Mouse (Mus musculus) lung, postnatal 0 days (tissue): ENCODE data around the gene Grm1. TPM values are rescaled to one million over a fixed set of nuclear protein-coding genes. Genes with fewer than 3 reads are reported as not detected.

Source experiments
- ATAC-seq: fragments of 200-750 bp; cut with Nextera tagmentation; 2 replicates; pipeline ENCODE4 v1.8.0; 2017; ENCODE audit warnings: moderate library complexity
- DNase-seq: peaks from one replicate; pipeline ENCODE4 v3.0.0-alpha.2; 2016; ENCODE audit warnings: low spot score
- H3K27ac ChIP-seq: fragments of 300-500 bp; sonication (generic); 2 replicates; pipeline ENCODE4 v1.5.1; 2014; ENCODE audit warnings: antibody characterized with exemption, mild to moderate bottlenecking, low read length, mixed read lengths
- H3K27me3 ChIP-seq: fragments of 300-500 bp; sonication (generic); replicated peaks from 2 replicates; pipeline ENCODE4 v1.6.1; 2014; ENCODE audit warnings: low read length, mixed read lengths; ENCODE audit not compliant: insufficient read depth
- H3K36me3 ChIP-seq: fragments of 300-500 bp; sonication (generic); 2 replicates; pipeline ENCODE4 v1.6.1; 2014; ENCODE audit warnings: low read length, mixed read lengths; ENCODE audit not compliant: insufficient read depth
- H3K4me1 ChIP-seq: fragments of 300-500 bp; sonication (generic); 2 replicates; pipeline ENCODE4 v1.6.1; 2014; ENCODE audit warnings: antibody characterized with exemption, low read depth, low read length, mixed read lengths; ENCODE audit not compliant: insufficient read depth
- H3K4me2 ChIP-seq: fragments of 300-500 bp; sonication (generic); replicated peaks from 2 replicates; pipeline ENCODE4 v1.6.1; 2014; ENCODE audit warnings: low read depth, mild to moderate bottlenecking, low read length, moderate library complexity, mixed read lengths
- H3K4me3 ChIP-seq: fragments of 300-500 bp; sonication (generic); 2 replicates; pipeline ENCODE4 v1.5.1; 2014; ENCODE audit warnings: low read depth, low read length
- H3K9ac ChIP-seq: fragments of 300-500 bp; sonication (generic); replicated peaks from 2 replicates; pipeline ENCODE4 v1.6.1; 2014; ENCODE audit warnings: low read depth, mild to moderate bottlenecking
- H3K9me3 ChIP-seq: fragments of 300-500 bp; sonication (generic); 2 replicates; pipeline ENCODE4 v1.6.1; 2016; ENCODE audit warnings: low read length, mixed read lengths
- CTCF ChIP-seq: IDR thresholded peaks from 2 replicates; pipeline ENCODE4 v1.5.1; 2016; ENCODE audit warnings: antibody characterized with exemption, mild to moderate bottlenecking
- EP300 ChIP-seq: IDR thresholded peaks from 2 replicates; pipeline ENCODE4 v1.6.1; 2016; ENCODE audit warnings: antibody characterized with exemption, mild to moderate bottlenecking, control low read depth
- WGBS: fragments of 180-500 bp; shearing (Covaris S2); extraction: QIAGEN DNeasy Blood & Tissue Kit; methylation state at CpG from one replicate; pipeline ENCODE4 v1.1.7; 2014; 5-methylcytosine and 5-hydroxymethylcytosine counted together
- polyA plus RNA-seq: library from polyadenylated mRNA; unstranded; fragments of >200 nt; fragmentation: Nextera tagmentation; extraction: Ambion mirVana; gene quantifications from 2 replicates; pipeline ENCODE4 v1.2.1, GENCODE M21; 2015

Grm1 gene
- polyA plus RNA-seq, 1 experiment from 2014 or later: not detected

DNA sequence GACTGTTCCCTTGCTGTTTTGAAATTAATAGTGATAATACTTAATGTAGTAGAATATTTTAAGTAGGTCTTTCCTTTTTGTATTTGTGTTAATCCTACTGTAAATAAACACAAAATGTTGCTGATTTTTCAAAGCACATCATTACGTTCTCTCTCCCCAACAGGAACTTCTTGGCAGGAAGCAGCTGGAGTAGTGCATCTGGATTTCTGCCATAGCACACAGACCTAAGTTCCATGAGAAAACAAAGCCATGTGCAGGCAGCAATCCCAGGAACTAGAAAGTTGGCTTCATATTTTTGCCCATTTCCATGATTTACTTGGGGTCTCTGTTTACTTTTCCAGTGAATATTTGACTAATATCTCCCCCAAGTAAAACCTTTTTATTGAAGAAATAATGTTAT, 320.9 kb downstream of the Grm1 start:
- no peaks in the 10 kb centered on the region for H3K4me1 ChIP-seq
- WGBS: 26% methylated on average over 1 of the region's 1 CpGs
- peak; percentile 33 for DNase-seq

DNA sequence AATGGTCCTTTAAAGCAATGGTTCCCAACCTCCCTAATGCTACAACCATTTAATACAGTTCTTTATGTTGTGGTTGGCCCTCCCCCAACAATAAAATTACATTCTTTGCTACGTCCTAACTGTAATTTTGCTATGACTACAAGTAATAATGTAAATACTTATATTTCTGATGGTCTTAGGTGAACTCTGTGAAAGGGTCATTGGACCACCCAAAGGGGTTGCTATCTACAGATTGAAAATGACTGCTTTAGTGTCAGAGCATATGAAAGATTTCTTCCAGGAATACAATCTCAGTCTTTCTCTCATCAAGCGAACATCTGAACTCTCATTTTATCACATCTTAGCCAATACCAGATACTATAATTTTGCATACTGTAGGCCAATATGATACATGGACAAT, 321.4 kb downstream of the Grm1 start:
- no peak for TF ChIP-seq CTCF
- no peak for TF ChIP-seq EP300
- Histone ChIP-seq H3K4me3 (no peak overlapping the region), H3K36me3 (no peaks in the 10 kb centered on the region), H3K27me3 (no peaks in the 10 kb centered on the region), H3K4me1 (no peaks in the 10 kb centered on the region), H3K27ac (no peak overlapping the region), H3K9me3 (no peaks in the 10 kb centered on the region), H3K9ac (no peak overlapping the region), H3K4me2 (no peak overlapping the region)
- no peak for DNase-seq
- ATAC-seq: no peak
- WGBS: 50% methylated on average over 2 of the region's 2 CpGs

More for the DNA sequence above, 320.9 kb downstream of the Grm1 start:
- Histone ChIP-seq H3K27ac (no peak overlapping the region), H3K4me2 (no peak overlapping the region), H3K36me3 (no peaks in the 10 kb centered on the region), H3K9ac (no peak overlapping the region), H3K27me3 (no peaks in the 10 kb centered on the region), H3K4me3 (no peak overlapping the region), H3K9me3 (no peaks in the 10 kb centered on the region)
- TF ChIP-seq EP300: no peak
- TF ChIP-seq CTCF: no peak
- ATAC-seq: no peak

- H3K4me1 ChIP-seq: no peaks in the 10 kb centered on the region
- 81% methylated on average over 1 of the region's 1 CpGs for WGBS
- no peaks in the 10 kb centered on the region for H3K36me3 ChIP-seq
- no peak for ATAC-seq
- no peak overlapping the region for H3K4me3 ChIP-seq
- TF ChIP-seq EP300 (no peak), CTCF (no peak)
- H3K4me2 ChIP-seq: no peak overlapping the region
- no peak overlapping the region for H3K27ac ChIP-seq
- no peak overlapping the region for H3K9ac ChIP-seq
- no peak for DNase-seq
- no peaks in the 10 kb centered on the region for H3K9me3 ChIP-seq
- H3K27me3 ChIP-seq: no peaks in the 10 kb centered on the region
Measured at GRCm38 (mm10) chr10:10751033-10751432, 331.1 kb downstream of the Grm1 start.

DNA sequence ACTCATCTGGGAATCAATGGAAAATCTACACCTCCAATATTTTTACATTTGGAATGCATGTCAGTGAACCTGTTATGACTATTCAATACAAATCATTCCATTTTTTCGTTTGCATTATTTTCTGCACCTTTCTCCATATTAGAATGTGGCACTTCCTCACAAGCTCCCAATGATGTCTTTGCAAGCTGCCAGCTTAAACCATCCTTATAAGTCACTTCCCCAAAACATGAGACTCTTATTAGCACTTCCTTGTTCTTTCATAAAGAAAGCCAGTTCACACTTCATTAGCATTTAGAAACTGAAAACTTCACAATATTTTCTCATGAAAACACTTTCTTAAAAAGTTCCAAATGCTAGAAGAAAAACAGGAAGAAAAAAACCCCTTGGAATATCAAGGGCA, 338.1 kb downstream of the Grm1 start:
- 34% methylated on average over 1 of the region's 1 CpGs for WGBS
- no peak for ATAC-seq
- TF ChIP-seq CTCF (no peak), EP300 (no peak)

DNA sequence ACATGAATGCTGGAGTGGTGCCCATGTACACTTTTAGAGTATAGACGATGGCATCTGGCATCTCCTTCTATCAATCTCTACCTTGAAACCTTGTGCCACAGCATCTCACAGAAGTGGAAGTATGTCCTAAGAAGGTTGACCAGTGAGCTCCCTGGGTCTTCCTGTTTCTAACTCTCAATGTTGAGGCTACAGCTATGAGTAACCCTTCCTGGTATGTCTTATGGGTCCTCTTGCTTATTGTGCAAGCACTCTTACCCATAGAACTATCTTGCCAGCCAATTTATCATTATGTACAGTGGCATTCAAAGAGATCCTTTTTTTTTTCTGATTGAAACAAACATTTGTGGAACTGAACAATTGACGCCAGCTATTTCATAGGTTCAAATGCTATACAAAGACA, 340.0 kb downstream of the Grm1 start:
- no peaks in the 10 kb centered on the region for H3K4me1 ChIP-seq

More for the DNA sequence above, 338.1 kb downstream of the Grm1 start:
- DNase-seq: peak; percentile 36
- Histone ChIP-seq H3K4me2 (no peak overlapping the region), H3K4me3 (no peak overlapping the region), H3K36me3 (no peaks in the 10 kb centered on the region), H3K9ac (no peak overlapping the region), H3K9me3 (no peaks in the 10 kb centered on the region), H3K27ac (no peak overlapping the region), H3K4me1 (no peaks in the 10 kb centered on the region), H3K27me3 (no peaks in the 10 kb centered on the region)

DNA sequence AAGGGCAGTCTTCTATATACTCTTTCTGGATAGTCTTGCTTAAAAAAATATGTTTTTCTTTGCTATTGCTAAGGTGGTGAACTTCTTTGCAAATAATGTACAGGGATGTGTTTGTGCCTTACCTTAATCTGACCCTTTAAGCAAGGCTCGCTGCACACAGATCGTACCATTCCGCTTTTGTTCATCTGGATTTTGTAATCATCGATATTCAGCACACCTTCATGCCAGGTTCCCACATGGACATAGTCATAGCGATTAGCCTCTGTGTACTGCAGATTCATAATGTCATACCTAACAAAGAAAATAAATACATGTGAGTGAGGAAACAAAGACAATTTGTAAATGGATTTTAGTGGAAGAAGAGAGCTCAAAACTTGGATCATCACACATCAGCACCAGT, 340.8 kb downstream of the Grm1 start:
- H3K36me3 ChIP-seq: no peaks in the 10 kb centered on the region
- WGBS: 93% methylated on average over 5 of the region's 5 CpGs
- no peaks in the 10 kb centered on the region for H3K4me1 ChIP-seq
- no peak for ATAC-seq
- H3K27ac ChIP-seq: no peak overlapping the region
- DNase-seq: no peak
- H3K4me2 ChIP-seq: no peak overlapping the region
- no peak for TF ChIP-seq CTCF
- TF ChIP-seq EP300: no peak
- H3K9ac ChIP-seq: no peak overlapping the region
- H3K27me3 ChIP-seq: no peaks in the 10 kb centered on the region
- no peaks in the 10 kb centered on the region for H3K9me3 ChIP-seq
- no peak overlapping the region for H3K4me3 ChIP-seq

More for the DNA sequence above, 340.0 kb downstream of the Grm1 start:
- 87% methylated on average over 2 of the region's 2 CpGs for WGBS
- ATAC-seq (no peak), DNase-seq (peak; percentile 22)
- no peaks in the 10 kb centered on the region for H3K9me3 ChIP-seq
- no peak overlapping the region for H3K9ac ChIP-seq
- TF ChIP-seq EP300 (no peak), CTCF (no peak)
- no peaks in the 10 kb centered on the region for H3K36me3 ChIP-seq
- H3K4me3 ChIP-seq: no peak overlapping the region
- no peak overlapping the region for H3K27ac ChIP-seq
- H3K27me3 ChIP-seq: no peaks in the 10 kb centered on the region
- H3K4me2 ChIP-seq: no peak overlapping the region

DNA sequence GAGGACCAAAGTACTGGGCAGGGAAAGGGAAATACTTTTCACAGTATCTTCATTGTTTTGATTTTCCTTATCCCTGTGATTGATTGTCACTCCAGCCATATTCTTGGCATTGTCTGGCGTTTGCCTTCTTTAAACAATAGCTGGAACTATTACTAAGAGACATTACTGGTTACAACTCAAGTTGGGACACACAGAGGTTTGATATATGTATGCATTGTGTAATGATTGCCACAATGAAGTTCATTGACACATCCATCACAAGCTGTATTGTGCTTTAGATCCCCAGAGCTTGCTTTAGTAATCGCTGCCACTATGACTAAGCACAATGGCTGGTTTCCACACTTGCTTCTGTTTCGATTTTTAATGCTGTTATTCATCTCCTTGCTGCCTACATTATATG, 341.4 kb downstream of the Grm1 start:
- peak; percentile 68 for ATAC-seq
- no peaks in the 10 kb centered on the region for H3K4me1 ChIP-seq
- 40% methylated on average over 3 of the region's 3 CpGs for WGBS
- TF ChIP-seq CTCF: no peak
- peak; percentile 62 for TF ChIP-seq EP300
- H3K4me3 ChIP-seq: no peak overlapping the region
- no peak overlapping the region for H3K4me2 ChIP-seq
- no peak overlapping the region for H3K9ac ChIP-seq
- H3K9me3 ChIP-seq: no peaks in the 10 kb centered on the region
- no peak overlapping the region for H3K27ac ChIP-seq
- peak; percentile 50 for DNase-seq
- no peaks in the 10 kb centered on the region for H3K36me3 ChIP-seq
- no peaks in the 10 kb centered on the region for H3K27me3 ChIP-seq
